Comparison of ENCODE assay signal across 22 mouse cellular contexts in the genomic region with DNA sequence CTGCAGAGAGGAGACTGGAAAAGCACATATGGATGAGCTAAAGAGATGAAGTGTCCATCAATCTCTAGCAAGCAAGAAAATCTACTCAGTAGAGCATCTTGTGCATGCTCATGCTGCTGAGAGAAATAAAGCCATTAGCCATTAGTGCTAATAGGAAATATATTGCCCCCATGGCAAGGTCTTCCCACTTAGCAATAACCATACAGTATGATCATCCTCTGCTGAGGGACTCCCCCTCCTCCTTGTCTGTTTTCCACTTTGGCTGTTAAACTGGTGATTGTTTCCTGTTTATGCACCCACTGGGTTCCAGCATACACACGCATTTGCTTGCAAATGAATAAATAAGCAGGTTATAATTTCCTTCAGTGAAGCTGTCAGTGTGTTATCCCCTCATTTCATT.
A peak's percentile ranks its signal among the peaks of the same experiment; 100 is the strongest.
DNase-seq lines count a peak whose midpoint lies in the region; ATAC-seq and TF ChIP-seq lines count a peak whose summit lies in the region.
"Had no signal": no experiment of that assay in that cellular context is flagged by ENCODE, and none has a peak within 500 bp of the region (broad histone marks: within the 10 kb centered on the region; RNA-seq: fewer than 3 reads in every experiment).

No protein-coding gene starts in this region.

- H3K27me3 ChIP-seq in hindbrain, embryonic 15.5 days = no peaks in the 10 kb centered on the region
- H3K27me3 ChIP-seq in hindbrain, embryonic 12.5 days = no peaks in the 10 kb centered on the region
- no peaks in the 10 kb centered on the region for H3K27me3 ChIP-seq in neural tube, embryonic 12.5 days (replicated peaks)
- H3K27me3 ChIP-seq in neural tube, embryonic 13.5 days = no peaks in the 10 kb centered on the region
- H3K27me3 ChIP-seq in neural tube, embryonic 15.5 days (replicated peaks) = no peaks in the 10 kb centered on the region
- no peaks in the 10 kb centered on the region for H3K27me3 ChIP-seq in liver, postnatal 0 days (ENCODE audit: insufficient read depth, low read length)
- H3K27me3 ChIP-seq: embryonic facial prominence, embryonic 12.5 days; forebrain, embryonic 13.5 days; forebrain, embryonic 15.5 days; Patski had no signal

- no peak overlapping the region for H3K9ac ChIP-seq in hindbrain, embryonic 15.5 days
- H3K9ac ChIP-seq in hindbrain, embryonic 12.5 days = no peak overlapping the region
- H3K9ac ChIP-seq in neural tube, embryonic 12.5 days = no peak overlapping the region
- no peak overlapping the region for H3K9ac ChIP-seq in neural tube, embryonic 13.5 days
- H3K9ac ChIP-seq in neural tube, embryonic 15.5 days (replicated peaks) = no peak overlapping the region
- no peak overlapping the region for H3K9ac ChIP-seq in liver, postnatal 0 days (replicated peaks)
- H3K9ac ChIP-seq: embryonic facial prominence, embryonic 12.5 days; forebrain, embryonic 13.5 days; forebrain, embryonic 15.5 days had no signal

- TF ChIP-seq EP300 in liver, postnatal 0 days (IDR thresholded peaks at IDR 0.05; ENCODE audit: low read depth) = no peak

- no peak for DNase-seq in neural tube, embryonic 10.5 days (ENCODE audit: extremely low spot score, low spot score)
- DNase-seq in liver, postnatal 0 days = no peak
- no peak for DNase-seq in kidney, postnatal 36 days
- DNase-seq: adrenal gland, adult 8-10 months; adrenal gland, postnatal 14 days; adrenal gland, postnatal 36 days; cerebellum, adult 11-12 months; cerebellum, adult 2 months; cerebellum, adult 9-10 months; cerebellum, postnatal 10 days; cerebellum, postnatal 25 days had no signal

- 81% methylated on average over 1 of the region's 1 CpGs for WGBS in hindbrain, embryonic 15.5 days
- WGBS in hindbrain, embryonic 12.5 days = 72% methylated on average over 1 of the region's 1 CpGs
- WGBS in neural tube, embryonic 12.5 days = 63% methylated on average over 1 of the region's 1 CpGs
- 48% methylated on average over 1 of the region's 1 CpGs for WGBS in neural tube, embryonic 13.5 days
- WGBS in neural tube, embryonic 15.5 days = 30% methylated on average over 1 of the region's 1 CpGs
- 45% methylated on average over 1 of the region's 1 CpGs for WGBS in liver, postnatal 0 days (ENCODE audit: insufficient replicate concordance)

- ATAC-seq in hindbrain, embryonic 15.5 days (ENCODE audit: low FRiP score, low read depth) = 0 out of 2 replicates have a peak, but pooled peaks have one; percentile 23
- no peak for ATAC-seq in hindbrain, embryonic 12.5 days (ENCODE audit: low FRiP score)
- 0 out of 2 replicates have a peak, but pooled peaks have one; percentile 29 for ATAC-seq in neural tube, embryonic 12.5 days (ENCODE audit: low FRiP score, low read depth)
- peak; percentile 90 for ATAC-seq in neural tube, embryonic 13.5 days (ENCODE audit: low read depth)
- ATAC-seq in neural tube, embryonic 15.5 days (ENCODE audit: low FRiP score) = peak; percentile 73
- no peak for ATAC-seq in liver, postnatal 0 days
- ATAC-seq: activated CD4-positive, CD25-positive, alpha-beta regulatory T cell, adult 4 months; forebrain, embryonic 13.5 days; forebrain, embryonic 15.5 days; Patski had no signal

- no peak overlapping the region for H3K4me3 ChIP-seq in hindbrain, embryonic 15.5 days
- no peak overlapping the region for H3K4me3 ChIP-seq in hindbrain, embryonic 12.5 days
- H3K4me3 ChIP-seq in neural tube, embryonic 12.5 days = no peak overlapping the region
- H3K4me3 ChIP-seq in neural tube, embryonic 13.5 days = no peak overlapping the region
- H3K4me3 ChIP-seq in neural tube, embryonic 15.5 days (replicated peaks) = no peak overlapping the region
- no peak overlapping the region for H3K4me3 ChIP-seq in liver, postnatal 0 days (ENCODE audit: low read depth, low read length)
- H3K4me3 ChIP-seq: embryonic facial prominence, embryonic 10.5 days; embryonic facial prominence, embryonic 12.5 days; forebrain, embryonic 13.5 days; forebrain, embryonic 15.5 days had no signal

- no peaks in the 10 kb centered on the region for H3K4me1 ChIP-seq in hindbrain, embryonic 15.5 days (replicated peaks)
- H3K4me1 ChIP-seq in hindbrain, embryonic 12.5 days = no peaks in the 10 kb centered on the region
- no peaks in the 10 kb centered on the region for H3K4me1 ChIP-seq in neural tube, embryonic 12.5 days
- H3K4me1 ChIP-seq in neural tube, embryonic 13.5 days (replicated peaks) = 0 out of 2 replicates have a peak, but pooled peaks cover 3% of the 10 kb centered on the region
- H3K4me1 ChIP-seq in neural tube, embryonic 15.5 days = 0 out of 2 replicates have a peak, but pooled peaks cover 3% of the 10 kb centered on the region
- H3K4me1 ChIP-seq in liver, postnatal 0 days (ENCODE audit: insufficient read depth) = no peaks in the 10 kb centered on the region
- H3K4me1 ChIP-seq: embryonic facial prominence, embryonic 10.5 days; embryonic facial prominence, embryonic 12.5 days; forebrain, embryonic 13.5 days; forebrain, embryonic 15.5 days had no signal

- no peak overlapping the region for H3K4me2 ChIP-seq in hindbrain, embryonic 15.5 days
- H3K4me2 ChIP-seq in hindbrain, embryonic 12.5 days (replicated peaks) = no peak overlapping the region
- no peak overlapping the region for H3K4me2 ChIP-seq in neural tube, embryonic 12.5 days (replicated peaks)
- H3K4me2 ChIP-seq in neural tube, embryonic 13.5 days = no peak overlapping the region
- H3K4me2 ChIP-seq in neural tube, embryonic 15.5 days = no peak overlapping the region
- no peak overlapping the region for H3K4me2 ChIP-seq in liver, postnatal 0 days (ENCODE audit: low read depth, low read length)
- H3K4me2 ChIP-seq: embryonic facial prominence, embryonic 12.5 days; forebrain, embryonic 13.5 days; forebrain, embryonic 15.5 days had no signal

- no peak overlapping the region for H3K27ac ChIP-seq in hindbrain, embryonic 15.5 days (replicated peaks)
- no peak overlapping the region for H3K27ac ChIP-seq in hindbrain, embryonic 12.5 days
- H3K27ac ChIP-seq in neural tube, embryonic 12.5 days = no peak overlapping the region
- peak overlapping the region; percentile 29; the same call in 1 of the 2 replicates for H3K27ac ChIP-seq in neural tube, embryonic 13.5 days (replicated peaks)
- H3K27ac ChIP-seq in neural tube, embryonic 15.5 days (replicated peaks) = no peak overlapping the region; the same call in 1 of the 2 replicates
- H3K27ac ChIP-seq in liver, postnatal 0 days (ENCODE audit: low read depth) = no peak overlapping the region
- H3K27ac ChIP-seq: embryonic facial prominence, embryonic 10.5 days; embryonic facial prominence, embryonic 12.5 days; forebrain, embryonic 13.5 days; forebrain, embryonic 15.5 days had no signal

- no peaks in the 10 kb centered on the region for H3K9me3 ChIP-seq in hindbrain, embryonic 15.5 days
- H3K9me3 ChIP-seq in hindbrain, embryonic 12.5 days (replicated peaks) = no peaks in the 10 kb centered on the region
- no peaks in the 10 kb centered on the region for H3K9me3 ChIP-seq in neural tube, embryonic 12.5 days
- no peaks in the 10 kb centered on the region for H3K9me3 ChIP-seq in neural tube, embryonic 13.5 days
- H3K9me3 ChIP-seq in neural tube, embryonic 15.5 days (replicated peaks) = no peaks in the 10 kb centered on the region
- H3K9me3 ChIP-seq in liver, postnatal 0 days (ENCODE audit: low read length) = no peaks in the 10 kb centered on the region
- H3K9me3 ChIP-seq: embryonic facial prominence, embryonic 10.5 days; embryonic facial prominence, embryonic 12.5 days; forebrain, embryonic 13.5 days; forebrain, embryonic 15.5 days had no signal

- TF ChIP-seq CTCF in liver, postnatal 0 days (IDR thresholded peaks at IDR 0.05; ENCODE audit: low read depth) = no peak

- no peaks in the 10 kb centered on the region for H3K36me3 ChIP-seq in hindbrain, embryonic 15.5 days
- no peaks in the 10 kb centered on the region for H3K36me3 ChIP-seq in hindbrain, embryonic 12.5 days
- H3K36me3 ChIP-seq in neural tube, embryonic 12.5 days = no peaks in the 10 kb centered on the region
- no peaks in the 10 kb centered on the region for H3K36me3 ChIP-seq in neural tube, embryonic 13.5 days
- H3K36me3 ChIP-seq in neural tube, embryonic 15.5 days = no peaks in the 10 kb centered on the region
- H3K36me3 ChIP-seq in liver, postnatal 0 days (replicated peaks; ENCODE audit: insufficient read depth, low read length) = no peaks in the 10 kb centered on the region
- H3K36me3 ChIP-seq: embryonic facial prominence, embryonic 10.5 days; embryonic facial prominence, embryonic 12.5 days; forebrain, embryonic 15.5 days had no signal

Comparison
In these comparisons a context has a peak if more than half of its experiments do, and no peak if none do; other contexts are left out.
1. ATAC-seq: peak in hindbrain, embryonic 15.5 days (single experiment), neural tube, embryonic 12.5 days (single experiment), neural tube, embryonic 13.5 days (single experiment) and neural tube, embryonic 15.5 days (single experiment); none in hindbrain, embryonic 12.5 days (single experiment) and liver, postnatal 0 days (single experiment).